Mouse (Mus musculus) ES-Bruce4 (cell line): ENCODE data around the gene Ntsr2. TPM values are rescaled to one million over a fixed set of nuclear protein-coding genes. Genes with fewer than 3 reads are reported as not detected.

Experiments
- H3K27ac ChIP-seq: 2 replicates; pipeline ENCODE4 v1.5.1; 2012; ENCODE audit warnings: low read length, inconsistent platforms; ENCODE audit not compliant: insufficient read depth
- H3K27me3 ChIP-seq: 2 replicates; pipeline ENCODE4 v1.6.1; 2012; ENCODE audit warnings: mild to moderate bottlenecking, low read length, inconsistent platforms; ENCODE audit not compliant: control insufficient read depth, poor library complexity, insufficient read depth, severe bottlenecking
- H3K36me3 ChIP-seq: 2 replicates; pipeline ENCODE4 v1.6.1; 2012; ENCODE audit warnings: inconsistent platforms, mild to moderate bottlenecking, low read length, moderate library complexity; ENCODE audit not compliant: control insufficient read depth, poor library complexity, insufficient read depth, severe bottlenecking
- H3K4me1 ChIP-seq: one replicate; pipeline ENCODE4 v1.8.1; 2011; ENCODE audit warnings: low read length; ENCODE audit not compliant: control insufficient read depth, insufficient read depth
- H3K4me3 ChIP-seq: 2 replicates; pipeline ENCODE4 v1.5.1; 2011; ENCODE audit warnings: low read depth, mild to moderate bottlenecking, low read length
- H3K9ac ChIP-seq: 2 replicates; pipeline ENCODE4 v1.6.1; 2012; ENCODE audit warnings: low read depth, mild to moderate bottlenecking, inconsistent platforms; ENCODE audit not compliant: poor library complexity, severe bottlenecking
- H3K9me3 ChIP-seq: replicated peaks from 2 replicates; pipeline ENCODE4 v1.6.1; 2012; ENCODE audit warnings: mild to moderate bottlenecking, low read length, inconsistent platforms; ENCODE audit not compliant: control insufficient read depth, poor library complexity, insufficient read depth, severe bottlenecking
- CTCF ChIP-seq: IDR thresholded peaks from one replicate; pipeline ENCODE4 v1.8.1; 2011; ENCODE audit warnings: low read depth, low read length
- EP300 ChIP-seq: IDR thresholded peaks from 2 replicates; pipeline ENCODE4 v1.6.1; 2011; ENCODE audit warnings: low read depth, low read length; ENCODE audit not compliant: insufficient read depth
- POLR2A ChIP-seq: IDR thresholded peaks from one replicate; pipeline ENCODE4 v1.8.1; 2011; ENCODE audit warnings: low read length; ENCODE audit not compliant: insufficient read depth
- polyA plus RNA-seq: library from polyadenylated mRNA; stranded (reverse); fragments of >200 nt; gene quantifications from 2 replicates; pipeline ENCODE4 v1.2.4, GENCODE M21; 2011; ENCODE audit warnings: low read depth; ENCODE audit not compliant: missing spikeins, insufficient read depth, insufficient read length

Ntsr2 gene
- polyA plus RNA-seq, 1 experiment: not detected

GRCm38 (mm10) chr12:16618512-16619274 lies 34.5 kb upstream of the Ntsr2 start:
- Histone ChIP-seq H3K36me3 (no peaks in the 10 kb centered on the region), H3K9ac (no peak overlapping the region), H3K27ac (no peak overlapping the region), H3K4me1 (no peaks in the 10 kb centered on the region), H3K9me3 (no peaks in the 10 kb centered on the region), H3K27me3 (no peaks in the 10 kb centered on the region), H3K4me3 (no peak overlapping the region)
- TF ChIP-seq POLR2A (no peak), EP300 (no peak), CTCF (no peak)

GRCm38 (mm10) chr12:16619453-16619852 lies 33.7 kb upstream of the Ntsr2 start:
- Histone ChIP-seq H3K9ac (no peak overlapping the region), H3K27me3 (no peaks in the 10 kb centered on the region), H3K36me3 (no peaks in the 10 kb centered on the region), H3K27ac (no peak overlapping the region), H3K4me1 (no peaks in the 10 kb centered on the region), H3K4me3 (no peak overlapping the region), H3K9me3 (no peaks in the 10 kb centered on the region)
- TF ChIP-seq CTCF: no peak
- TF ChIP-seq EP300: no peak

GRCm38 (mm10) chr12:16620230-16620629 lies 33.0 kb upstream of the Ntsr2 start:
- Histone ChIP-seq H3K4me3 (no peak overlapping the region), H3K9ac (no peak overlapping the region), H3K36me3 (no peaks in the 10 kb centered on the region), H3K9me3 (no peaks in the 10 kb centered on the region), H3K27me3 (no peaks in the 10 kb centered on the region), H3K4me1 (no peaks in the 10 kb centered on the region), H3K27ac (no peak overlapping the region)
- no peak for TF ChIP-seq CTCF
- TF ChIP-seq POLR2A: no peak
- TF ChIP-seq EP300: no peak

- Histone ChIP-seq H3K4me3 (no peak overlapping the region), H3K36me3 (no peaks in the 10 kb centered on the region), H3K27me3 (no peaks in the 10 kb centered on the region), H3K9ac (no peak overlapping the region), H3K27ac (no peak overlapping the region), H3K9me3 (no peaks in the 10 kb centered on the region), H3K4me1 (no peaks in the 10 kb centered on the region)
- no peak for TF ChIP-seq POLR2A
- no peak for TF ChIP-seq CTCF
- no peak for TF ChIP-seq EP300
Observed at GRCm38 (mm10) chr12:16630152-16630865, 22.9 kb upstream of the Ntsr2 start.

GRCm38 (mm10) chr12:16630866-16631185 lies 22.4 kb upstream of the Ntsr2 start:
- no peaks in the 10 kb centered on the region for H3K9me3 ChIP-seq

GRCm38 (mm10) chr12:16631423-16631822 lies 21.8 kb upstream of the Ntsr2 start:
- no peaks in the 10 kb centered on the region for H3K9me3 ChIP-seq
- no peak for TF ChIP-seq POLR2A
- no peak for TF ChIP-seq EP300
- no peak for TF ChIP-seq CTCF
- H3K4me1 ChIP-seq: no peaks in the 10 kb centered on the region
- H3K27ac ChIP-seq: no peak overlapping the region
- no peak overlapping the region for H3K4me3 ChIP-seq
- no peaks in the 10 kb centered on the region for H3K27me3 ChIP-seq
- no peaks in the 10 kb centered on the region for H3K36me3 ChIP-seq
- no peak overlapping the region for H3K9ac ChIP-seq

More at GRCm38 (mm10) chr12:16630866-16631185, 22.4 kb upstream of the Ntsr2 start:
- no peak for TF ChIP-seq EP300
- H3K27ac ChIP-seq: no peak overlapping the region
- no peaks in the 10 kb centered on the region for H3K4me1 ChIP-seq
- no peak overlapping the region for H3K9ac ChIP-seq
- H3K4me3 ChIP-seq: no peak overlapping the region
- H3K27me3 ChIP-seq: no peaks in the 10 kb centered on the region
- H3K36me3 ChIP-seq: no peaks in the 10 kb centered on the region
